Mouse (Mus musculus) liver, embryonic 14.5 days (tissue): ENCODE data around the gene Terf2ip.

Experiments used
- CTCF ChIP-seq: IDR thresholded peaks from 2 replicates; pipeline ENCODE4 v1.5.1; 2016; ENCODE audit warnings: antibody characterized with exemption, low read depth, control low read depth
- EP300 ChIP-seq: IDR thresholded peaks from 2 replicates; pipeline ENCODE4 v1.6.1; 2016; ENCODE audit warnings: antibody characterized with exemption, low read depth

GRCm38 (mm10) chr8:112011816-112012242, 631 bp downstream of the Terf2ip start:
- no peak for TF ChIP-seq CTCF
- TF ChIP-seq EP300, result no peak
